Mouse (Mus musculus): Measurements from ENCODE around the gene Gm6465. TPM values are rescaled to one million over a fixed set of nuclear protein-coding genes. Genes with fewer than 3 reads are reported as not detected.
"Not testable (repeated sequence)": the region's sequence is repeated elsewhere in the genome, so short reads cannot be mapped to it uniquely, and the experiment has no call there.

Gene Gm6465
- not detected in 2 replicates for polyA plus RNA-seq (2014; fragmentation: Nextera tagmentation; extraction: Ambion mirVana)

- H3K9ac ChIP-seq (replicated peaks; ENCODE audit: low read depth, low read length); H3K4me2 ChIP-seq (ENCODE audit: low read depth, low read length); H3K4me3 ChIP-seq (ENCODE audit: low read depth, low read length); H3K27ac ChIP-seq (ENCODE audit: low read depth, low read length); ATAC-seq (ENCODE audit: low read depth); H3K36me3 ChIP-seq (ENCODE audit: control insufficient read depth, insufficient read depth, low read length); H3K9me3 ChIP-seq (ENCODE audit: control insufficient read depth, low read length); H3K4me1 ChIP-seq (ENCODE audit: control insufficient read depth, insufficient read depth, low read length); H3K27me3 ChIP-seq (ENCODE audit: control insufficient read depth, insufficient read depth, low read length): not testable (repeated sequence)
- 55% methylated on average over 2 of the region's 2 CpGs for WGBS
These were observed at the start of gene Gm6465 for GRCm38 (mm10) chr5:11845239-11845638. Gene Gm6465 (plus strand): TSS chr5:11845539.

- H3K9me3 ChIP-seq (ENCODE audit: control insufficient read depth, low read length); H3K4me1 ChIP-seq (ENCODE audit: control insufficient read depth, insufficient read depth, low read length); H3K36me3 ChIP-seq (ENCODE audit: control insufficient read depth, insufficient read depth, low read length); H3K27ac ChIP-seq (ENCODE audit: low read depth, low read length); H3K4me3 ChIP-seq (ENCODE audit: low read depth, low read length); ATAC-seq (ENCODE audit: low read depth); H3K27me3 ChIP-seq (ENCODE audit: control insufficient read depth, insufficient read depth, low read length); H3K9ac ChIP-seq (replicated peaks; ENCODE audit: low read depth, low read length); H3K4me2 ChIP-seq (ENCODE audit: low read depth, low read length): not testable (repeated sequence)
- WGBS: 76% methylated on average over 1 of the region's 1 CpGs
These were observed 485 bp downstream of the Gm6465 start for GRCm38 (mm10) chr5:11845824-11846223.

GRCm38 (mm10) chr5:11857909-11858308, 12.6 kb downstream of the Gm6465 start:
- not testable (repeated sequence) for H3K4me3 ChIP-seq (ENCODE audit: low read depth, low read length); ATAC-seq (ENCODE audit: low read depth); H3K4me1 ChIP-seq (ENCODE audit: control insufficient read depth, insufficient read depth, low read length); H3K27me3 ChIP-seq (ENCODE audit: control insufficient read depth, insufficient read depth, low read length); H3K4me2 ChIP-seq (ENCODE audit: low read depth, low read length); H3K27ac ChIP-seq (ENCODE audit: low read depth, low read length); H3K36me3 ChIP-seq (ENCODE audit: control insufficient read depth, insufficient read depth, low read length); H3K9me3 ChIP-seq (ENCODE audit: control insufficient read depth, low read length); H3K9ac ChIP-seq (replicated peaks; ENCODE audit: low read depth, low read length)

Other genes starting within 250 kb of the Gm6465 start
- gene Gm8922, start 163.6 kb upstream of the Gm6465 start, polyA plus RNA-seq (2014; fragmentation: Nextera tagmentation; extraction: Ambion mirVana): 0.63 TPM in 1 of 2 replicates, not detected in the other
- gene Gm8926, start 75.0 kb upstream of the Gm6465 start, polyA plus RNA-seq (2014; fragmentation: Nextera tagmentation; extraction: Ambion mirVana): not detected in 2 replicates
- not detected in 2 replicates for gene 4933402N22Rik, start 72.5 kb downstream of the Gm6465 start, polyA plus RNA-seq (2014; fragmentation: Nextera tagmentation; extraction: Ambion mirVana)